Mouse (Mus musculus) heart, adult 2 months (tissue): ENCODE data around the gene Srgap2. TPM values are rescaled to one million over a fixed set of nuclear protein-coding genes. Genes with fewer than 3 reads are reported as not detected.

Experiments
- DNase-seq, 2 experiments: peaks; one replicate each; pipeline ENCODE4 v3.0.0; 2021
- H3K27ac ChIP-seq: fragments of 200-600 bp; 2 replicates; pipeline ENCODE4 v1.8.1; 2022
- H3K27me3 ChIP-seq: fragments of 200-500 bp; 2 replicates; pipeline ENCODE4 v1.6.1; 2012; ENCODE audit warnings: mild to moderate bottlenecking, low read length, inconsistent platforms, mixed read lengths; ENCODE audit not compliant: control insufficient read depth, insufficient read depth
- H3K36me3 ChIP-seq: fragments of 200-500 bp; 2 replicates; pipeline ENCODE4 v1.6.1; 2012; ENCODE audit warnings: low read length, inconsistent platforms; ENCODE audit not compliant: control insufficient read depth, insufficient read depth
- H3K4me1 ChIP-seq: fragments of 200-500 bp; 2 replicates; pipeline ENCODE4 v1.6.1; 2011; ENCODE audit warnings: low read length; ENCODE audit not compliant: control insufficient read depth, insufficient read depth
- H3K4me3 ChIP-seq: fragments of 200-600 bp; 2 replicates; pipeline ENCODE4 v1.8.1; 2022
- H3K79me2 ChIP-seq: fragments of 200-500 bp; replicated peaks from 2 replicates; pipeline ENCODE4 v1.6.1; 2012; ENCODE audit warnings: mild to moderate bottlenecking, inconsistent platforms, low read length, moderate library complexity, mixed read lengths; ENCODE audit not compliant: control insufficient read depth, insufficient read depth
- H3K9ac ChIP-seq: fragments of 200-500 bp; 2 replicates; pipeline ENCODE4 v1.6.1; 2012; ENCODE audit warnings: low read depth, mild to moderate bottlenecking, control low read depth, inconsistent platforms, low read length, mixed read lengths
- CTCF ChIP-seq: fragments of 200-600 bp; IDR thresholded peaks from 2 replicates; pipeline ENCODE4 v1.8.1; 2022; ENCODE audit warnings: antibody characterized with exemption, mild to moderate bottlenecking, moderate library complexity
- EP300 ChIP-seq: fragments of 200-500 bp; IDR thresholded peaks from 2 replicates; pipeline ENCODE4 v1.6.1; 2011; ENCODE audit warnings: low read depth, low read length, control low read depth; ENCODE audit not compliant: insufficient read depth
- POLR2A ChIP-seq: fragments of 200-500 bp; IDR thresholded peaks from 2 replicates; pipeline ENCODE4 v1.6.1; 2011; ENCODE audit warnings: mild to moderate bottlenecking, low read depth, low read length, control low read depth; ENCODE audit not compliant: insufficient read depth
- WGBS: fragments of 180-500 bp; shearing (Covaris S2); methylation state at CpG from one replicate; pipeline ENCODE4 v1.1.7; 2018; 5-methylcytosine and 5-hydroxymethylcytosine counted together
- intact Hi-C: fragments of 180-260 bp; cut with DNase I; formaldehyde crosslinking; loops from one replicate; pipeline ENCODE4 v1.15.1; 2025
- microRNA-seq, 2 experiments: library from miRNA; unstranded; fragments of <30 nt; microRNA quantifications; one replicate each; pipeline ENCODE4 v1.2.0; 2021
- polyA plus RNA-seq: library from polyadenylated mRNA; depleted of rRNA; stranded (reverse); fragments of >200 nt; gene quantifications from 2 replicates; pipeline ENCODE4 v1.2.3, GENCODE M21; 2012; rRNA removed
- total RNA-seq, 2 experiments: library from RNA; stranded (reverse); gene quantifications; 2 replicates each; pipeline ENCODE4 v1.2.3; 2021

The Srgap2 gene
- total and polyA plus RNA-seq, 3 experiments: 15.2 to 20.5 (median 15.9) TPM

- Histone ChIP-seq H3K79me2 (no peaks in the 10 kb centered on the region), H3K27ac (no peak overlapping the region; the same call in 1 of the 2 replicates)
These were observed 287.5 kb downstream of the Srgap2 start for GRCm38 (mm10) chr1:131239576-131240193.

GRCm38 (mm10) chr1:131238931-131239381 is 288.2 kb downstream of the Srgap2 start:
- no peak overlapping the region for H3K4me3 ChIP-seq
- peaks cover 3% of the 10 kb centered on the region for H3K4me1 ChIP-seq
- whole genome bisulfite sequencing: 37% methylated on average over 8 of the region's 8 CpGs

More at GRCm38 (mm10) chr1:131239576-131240193, 287.5 kb downstream of the Srgap2 start:
- TF ChIP-seq POLR2A (no peak), CTCF (no peak), EP300 (no peak)
- Histone ChIP-seq H3K9ac (no peak overlapping the region), H3K36me3 (no peaks in the 10 kb centered on the region), H3K27me3 (no peaks in the 10 kb centered on the region; the same call in 1 of the 2 replicates), H3K4me1 (peaks cover 3% of the 10 kb centered on the region), H3K4me3 (no peak overlapping the region)
- WGBS: 88% methylated on average over 12 of the region's 12 CpGs
- intact Hi-C loops: loop anchor here (10.0 kb wide), 1 partner anchor 255 kb away; no protein-coding TSS in a partner anchor
- no peak for DNase-seq

GRCm38 (mm10) chr1:131236077-131236476 is 291.1 kb downstream of the Srgap2 start:
- no peak overlapping the region for H3K4me3 ChIP-seq
- intact Hi-C loops: no loop called here

More at GRCm38 (mm10) chr1:131238931-131239381, 288.2 kb downstream of the Srgap2 start:
- H3K27ac ChIP-seq: peak overlapping the region; percentile 31
- no peak for TF ChIP-seq CTCF
- TF ChIP-seq POLR2A: no peak
- no peak for TF ChIP-seq EP300
- H3K79me2 ChIP-seq: no peaks in the 10 kb centered on the region
- peak; percentile 68 to 82 for DNase-seq
- H3K36me3 ChIP-seq: no peaks in the 10 kb centered on the region
- intact Hi-C loops: no loop called here
- H3K27me3 ChIP-seq: no peaks in the 10 kb centered on the region
- no peak overlapping the region for H3K9ac ChIP-seq

More at GRCm38 (mm10) chr1:131236077-131236476, 291.1 kb downstream of the Srgap2 start:
- H3K27me3 ChIP-seq: no peaks in the 10 kb centered on the region
- no peaks in the 10 kb centered on the region for H3K36me3 ChIP-seq
- peaks cover 3% of the 10 kb centered on the region for H3K4me1 ChIP-seq
- TF ChIP-seq POLR2A (no peak), EP300 (no peak), CTCF (no peak)
- WGBS: 68% methylated on average over 7 of the region's 7 CpGs
- DNase-seq: no peak
- no peak overlapping the region for H3K9ac ChIP-seq
- H3K79me2 ChIP-seq: no peaks in the 10 kb centered on the region
- no peak overlapping the region for H3K27ac ChIP-seq

Small RNA genes within 50 kb of the gene (microRNA-seq; reads per million reads assigned to microRNA genes)
- 0 reads per million in 2 experiments for gene Gm24273

Other genes starting within 250 kb of the Srgap2 start
- gene Ikbke, start 247.7 kb downstream of the Srgap2 start, total RNA-seq: 1 to 10 TPM; 1.5 TPM
- gene Ikbke, start 247.7 kb downstream of the Srgap2 start, polyA plus RNA-seq: 3.4 and 4.7 TPM in 2 replicates
- under 1 TPM; 0.73 to 0.78 TPM for gene Fam72a, start 551 bp upstream of the Srgap2 start, total RNA-seq
- 0.18 and 0.29 TPM in 2 replicates for gene Fam72a, start 551 bp upstream of the Srgap2 start, polyA plus RNA-seq
- not detected for gene Avpr1b, start 71.9 kb upstream of the Srgap2 start, total RNA-seq
- not detected in 2 replicates for gene Avpr1b, start 71.9 kb upstream of the Srgap2 start, polyA plus RNA-seq
- gene Ctse, start 111.0 kb upstream of the Srgap2 start, total RNA-seq: under 1 TPM; 0.63 to 0.86 TPM
- gene Ctse, start 111.0 kb upstream of the Srgap2 start, polyA plus RNA-seq: 0.39 and 0.70 TPM in 2 replicates
- gene Rab7b, start 161.3 kb upstream of the Srgap2 start, total RNA-seq: 1 to 10 TPM; 3.0 to 3.5 TPM
- gene Rab7b, start 161.3 kb upstream of the Srgap2 start, polyA plus RNA-seq: 3.7 and 3.9 TPM in 2 replicates
- not detected for gene Slc26a9, start 216.7 kb upstream of the Srgap2 start, total RNA-seq
- 0.03 and 0.08 TPM in 2 replicates for gene Slc26a9, start 216.7 kb upstream of the Srgap2 start, polyA plus RNA-seq